Mouse (Mus musculus) kidney, adult 2 months (tissue): Measurements from ENCODE around the gene Atrip.

Source experiments
- CTCF ChIP-seq: fragments of 200-500 bp; conservative IDR thresholded peaks from 2 replicates; pipeline ENCODE4 v1.5.1; 2011; ENCODE audit warnings: low read depth, mild to moderate bottlenecking, control low read depth, low read length, moderate library complexity, mixed read lengths; ENCODE audit not compliant: insufficient read depth, insufficient read length
- POLR2A ChIP-seq: fragments of 200-500 bp; IDR thresholded peaks from one replicate; pipeline ENCODE4 v1.6.1; 2011; ENCODE audit warnings: low read depth, low read length, control low read depth

DNA sequence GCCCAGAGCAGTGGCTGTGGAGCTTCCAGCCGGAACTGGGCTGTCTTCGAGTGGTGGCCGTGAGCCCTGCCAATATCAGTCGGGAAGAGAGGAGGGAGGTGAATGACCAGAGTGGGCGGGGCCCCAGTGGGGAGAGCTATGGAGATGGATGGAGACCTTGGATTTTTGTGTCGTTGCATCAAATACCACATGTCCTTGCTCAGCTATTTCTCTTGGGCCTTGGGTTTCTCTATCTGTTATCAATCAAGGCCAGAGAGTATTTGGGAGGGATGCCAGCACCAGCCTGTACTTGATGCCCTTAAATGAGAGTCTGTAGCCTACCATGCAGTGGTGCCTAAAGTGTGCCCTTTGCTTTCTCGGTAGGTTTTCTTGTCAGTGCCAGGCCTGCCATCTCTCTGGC is 29.3 kb upstream of the Atrip start:
- TF ChIP-seq POLR2A (no peak), CTCF (no peak)
